Mouse (Mus musculus) forelimb bud, embryonic 11.5 days (tissue): ENCODE data around the gene Rtp2.
A peak's percentile ranks its signal among the peaks of the same experiment; 100 is the strongest.

Experiments used
- DNase-seq: peaks from one replicate; pipeline ENCODE4 v3.0.0-alpha.2; 2012; ENCODE audit warnings: low read depth, low spot score

Rtp2 gene

GRCm38 (mm10) chr16:23890636-23891035 lies 41.6 kb downstream of the Rtp2 start, which contains the start of gene Sst:
Gene Sst (minus strand): TSS chr16:23890958.
- DNase-seq, result no peak

GRCm38 (mm10) chr16:23890151-23890550 lies 42.0 kb downstream of the Rtp2 start:
- peak; percentile 49 for DNase-seq

GRCm38 (mm10) chr16:23887910-23888579 lies 44.1 kb downstream of the Rtp2 start:
- no peak for DNase-seq

DNA sequence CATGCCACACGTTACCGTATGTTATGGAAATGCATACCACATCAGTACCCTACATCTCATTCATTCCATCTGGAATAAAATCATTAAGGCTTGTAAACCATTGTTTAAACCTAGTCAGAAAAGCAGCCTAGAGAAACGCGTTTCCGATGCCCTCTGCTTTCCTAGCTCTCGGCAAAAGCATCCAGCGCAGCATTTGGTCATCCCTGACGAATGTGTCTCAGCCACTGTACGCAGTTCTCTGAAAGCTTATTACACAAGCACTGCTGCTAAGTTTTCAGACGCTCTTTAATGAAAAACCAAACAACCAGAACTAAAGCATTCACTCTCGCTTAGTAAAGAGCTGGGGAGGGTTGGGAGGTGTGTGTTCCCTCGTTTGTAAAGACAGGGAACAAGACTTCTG lies 47.1 kb downstream of the Rtp2 start:
- no peak for DNase-seq
